Mouse (Mus musculus) layer of hippocampus, adult 9-11 months (tissue): ENCODE results near the gene Tbr1.

Experiments
- DNase-seq: peaks from one replicate; pipeline ENCODE4 v3.0.0; 2022

Gene Tbr1

GRCm38 (mm10) chr2:61802656-61803251, at the start of gene Tbr1:
Gene Tbr1 (plus strand): TSS chr2:61802930.
- DNase-seq, result no peak

GRCm38 (mm10) chr2:61754989-61755388, 47.7 kb upstream of the Tbr1 start:
- no peak for DNase-seq

- DNase-seq, result no peak
These were observed 43.4 kb upstream of the Tbr1 start for GRCm38 (mm10) chr2:61759234-61759855.

- no peak for DNase-seq
These were observed 42.7 kb upstream of the Tbr1 start for GRCm38 (mm10) chr2:61760044-61760443.

- no peak for DNase-seq
These were observed 38.1 kb upstream of the Tbr1 start for GRCm38 (mm10) chr2:61764470-61765105.

GRCm38 (mm10) chr2:61765526-61765925, 37.2 kb upstream of the Tbr1 start:
- DNase-seq, result no peak

- DNase-seq, result no peak
These were observed 21.9 kb upstream of the Tbr1 start for GRCm38 (mm10) chr2:61780794-61781193.

GRCm38 (mm10) chr2:61794960-61795359, 7.8 kb upstream of the Tbr1 start:
- no peak for DNase-seq

- no peak for DNase-seq
These were observed 4.7 kb upstream of the Tbr1 start for GRCm38 (mm10) chr2:61798048-61798447.

GRCm38 (mm10) chr2:61803443-61804367, 975 bp downstream of the Tbr1 start:
- DNase-seq, result no peak

GRCm38 (mm10) chr2:61804382-61804840, 1.7 kb downstream of the Tbr1 start:
- DNase-seq, result peak; percentile 86

GRCm38 (mm10) chr2:61804841-61805540, 2.3 kb downstream of the Tbr1 start:
- DNase-seq, result no peak

GRCm38 (mm10) chr2:61805541-61806345, 3.0 kb downstream of the Tbr1 start:
- no peak for DNase-seq

- DNase-seq, result no peak
These were observed 3.7 kb downstream of the Tbr1 start for GRCm38 (mm10) chr2:61806346-61806825.

GRCm38 (mm10) chr2:61807151-61807550, 4.4 kb downstream of the Tbr1 start:
- DNase-seq, result no peak

- no peak for DNase-seq
These were observed 5.1 kb downstream of the Tbr1 start for GRCm38 (mm10) chr2:61807781-61808180.

GRCm38 (mm10) chr2:61808776-61809175, 6.0 kb downstream of the Tbr1 start:
- no peak for DNase-seq

GRCm38 (mm10) chr2:61809381-61809780, 6.7 kb downstream of the Tbr1 start:
- no peak for DNase-seq

- no peak for DNase-seq
These were observed 8.0 kb downstream of the Tbr1 start for GRCm38 (mm10) chr2:61810751-61811150.

GRCm38 (mm10) chr2:61811163-61811506, 8.4 kb downstream of the Tbr1 start:
- no peak for DNase-seq
